Mouse (Mus musculus) right cerebral cortex, postnatal 25 days (tissue): ENCODE results near the gene Scd4.
"Not testable (repeated sequence)": the region's sequence is repeated elsewhere in the genome, so short reads cannot be mapped to it uniquely, and the experiment has no call there.

Experiments used
- DNase-seq: peaks from one replicate; pipeline ENCODE4 v3.0.0; 2022

Gene Scd4

DNA sequence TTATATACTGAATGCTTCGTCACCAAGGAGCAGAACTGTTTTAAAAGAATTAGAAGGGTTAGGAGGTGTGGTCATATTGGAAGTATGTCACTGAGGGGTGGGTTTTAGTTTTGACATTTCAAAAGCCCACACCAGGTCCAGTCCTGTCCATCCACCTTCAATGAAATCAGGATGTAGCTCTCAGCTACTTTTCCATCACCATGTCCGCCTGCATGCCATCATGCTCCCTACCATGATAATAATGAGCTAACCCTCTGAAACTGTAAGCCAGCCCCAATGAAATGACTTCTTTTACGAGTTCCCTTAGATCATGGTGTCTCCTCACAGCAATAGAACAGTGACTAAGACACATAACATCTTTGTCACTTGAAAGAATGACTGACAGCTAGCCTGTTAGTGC, 12.6 kb upstream of the Scd4 start:
- DNase-seq, result no peak

GRCm38 (mm10) chr19:44321201-44321600, 11.7 kb upstream of the Scd4 start:
- no peak for DNase-seq

GRCm38 (mm10) chr19:44321631-44322030, 11.3 kb upstream of the Scd4 start:
- DNase-seq, result no peak

GRCm38 (mm10) chr19:44329566-44329965, 3.3 kb upstream of the Scd4 start:
- no peak for DNase-seq

DNA sequence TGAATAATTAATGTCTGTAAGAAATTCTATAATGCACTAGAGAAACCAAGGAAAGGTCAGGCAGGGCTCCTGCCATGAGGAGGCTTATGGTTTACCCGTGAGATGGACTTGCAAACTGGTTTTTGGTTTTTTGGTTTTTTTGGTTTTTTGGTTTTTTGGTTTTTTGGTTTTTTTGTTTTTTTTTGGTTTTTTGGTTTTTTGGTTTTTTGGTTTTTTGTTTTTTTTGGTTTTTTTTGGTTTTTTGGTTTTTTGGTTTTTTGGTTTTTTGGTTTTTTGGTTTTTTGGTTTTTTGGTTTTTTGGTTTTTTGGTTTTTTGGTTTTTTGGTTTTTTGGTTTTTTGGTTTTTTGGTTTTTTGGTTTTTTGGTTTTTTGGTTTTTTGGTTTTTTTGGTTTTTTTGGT, 1.8 kb upstream of the Scd4 start:
- not testable (repeated sequence) for DNase-seq

DNA sequence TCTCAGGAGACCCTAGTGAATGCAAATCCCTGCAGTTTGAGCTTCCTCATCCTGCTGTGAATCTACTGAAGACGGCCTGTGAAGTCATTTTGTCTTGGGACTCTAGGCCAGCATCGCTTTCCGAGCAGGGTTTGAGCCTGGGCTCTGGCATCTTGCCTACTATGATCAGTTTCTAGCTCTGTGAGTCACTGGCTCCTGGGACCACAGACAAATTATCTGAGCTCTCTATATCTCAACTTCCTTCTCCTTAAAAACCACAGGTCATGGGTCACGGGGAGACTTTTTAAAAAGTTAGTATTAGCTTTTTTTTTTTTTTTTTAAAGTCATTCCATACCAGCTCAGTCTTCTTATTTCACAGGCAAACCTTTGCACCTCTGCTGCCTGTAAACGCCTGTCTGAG, 981 bp upstream of the Scd4 start:
- no peak for DNase-seq

- peak; percentile 69 for DNase-seq
Observed at GRCm38 (mm10) chr19:44332326-44332725, 566 bp upstream of the Scd4 start.

DNA sequence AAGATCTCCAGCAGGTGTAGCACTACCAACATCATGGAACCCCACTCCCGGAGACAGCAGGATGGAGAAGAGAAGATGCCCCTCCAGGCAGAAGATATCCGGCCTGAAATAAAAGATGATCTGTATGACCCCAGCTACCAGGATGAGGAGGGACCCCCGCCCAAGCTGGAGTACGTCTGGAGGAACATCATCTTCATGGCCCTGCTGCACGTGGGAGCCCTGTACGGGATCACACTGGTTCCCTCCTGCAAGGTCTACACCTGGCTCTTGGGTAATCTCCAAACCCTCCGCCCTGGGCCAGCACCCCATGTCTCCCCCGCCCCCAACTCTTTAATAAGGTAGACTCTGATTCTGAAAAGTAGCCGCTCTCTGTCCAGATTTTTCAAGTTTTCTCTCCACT, 1.1 kb downstream of the Scd4 start:
- no peak for DNase-seq

- DNase-seq, result peak; percentile 35
Observed at GRCm38 (mm10) chr19:44335876-44336662, 3.2 kb downstream of the Scd4 start.

GRCm38 (mm10) chr19:44349689-44350088, 16.8 kb downstream of the Scd4 start:
- DNase-seq, result no peak

GRCm38 (mm10) chr19:44351756-44352155, 18.9 kb downstream of the Scd4 start:
- DNase-seq, result no peak

- no peak for DNase-seq
Observed at GRCm38 (mm10) chr19:44358700-44359099, 25.8 kb downstream of the Scd4 start.

DNA sequence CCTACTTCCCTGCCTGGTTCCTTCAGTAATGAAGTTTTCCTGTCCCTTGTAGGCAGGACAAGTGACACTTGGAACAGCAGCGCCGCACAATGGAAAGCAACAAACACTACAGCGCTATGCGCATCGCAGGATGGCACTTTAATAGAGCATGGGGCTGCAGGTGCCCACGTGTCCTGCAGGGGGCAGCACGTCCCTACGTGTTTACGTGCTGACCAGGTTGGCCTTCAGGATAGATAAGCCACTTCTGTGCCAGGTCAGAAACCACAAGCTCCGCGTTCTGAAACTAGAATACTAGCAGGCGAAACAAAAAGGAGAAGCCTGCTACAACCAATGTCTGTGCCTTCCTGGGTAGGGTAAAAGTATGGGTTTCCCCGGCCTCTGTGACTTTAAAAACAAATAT, 30.6 kb downstream of the Scd4 start:
- peak; percentile 51 for DNase-seq

- no peak for DNase-seq
Observed at GRCm38 (mm10) chr19:44364029-44364428, 31.1 kb downstream of the Scd4 start.

DNA sequence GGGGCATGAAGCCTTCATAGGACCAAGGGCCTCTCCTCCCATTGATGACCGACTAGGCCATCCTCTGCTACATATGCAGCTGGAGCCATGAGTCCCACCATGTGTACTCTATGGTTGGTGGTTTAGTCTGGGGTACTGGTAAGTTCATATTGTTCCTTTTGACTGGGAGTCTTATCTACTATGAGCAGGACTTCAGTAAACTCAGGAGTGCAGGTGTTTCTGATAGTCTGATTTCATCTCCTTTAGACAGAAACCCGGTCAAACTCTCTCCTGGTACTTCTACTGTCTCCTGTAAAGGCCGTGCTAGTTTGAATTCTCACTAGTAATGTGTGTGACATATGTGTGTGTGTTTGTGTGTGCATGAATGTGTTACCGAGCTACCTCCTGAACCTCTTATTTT, 32.8 kb downstream of the Scd4 start:
- no peak for DNase-seq

DNA sequence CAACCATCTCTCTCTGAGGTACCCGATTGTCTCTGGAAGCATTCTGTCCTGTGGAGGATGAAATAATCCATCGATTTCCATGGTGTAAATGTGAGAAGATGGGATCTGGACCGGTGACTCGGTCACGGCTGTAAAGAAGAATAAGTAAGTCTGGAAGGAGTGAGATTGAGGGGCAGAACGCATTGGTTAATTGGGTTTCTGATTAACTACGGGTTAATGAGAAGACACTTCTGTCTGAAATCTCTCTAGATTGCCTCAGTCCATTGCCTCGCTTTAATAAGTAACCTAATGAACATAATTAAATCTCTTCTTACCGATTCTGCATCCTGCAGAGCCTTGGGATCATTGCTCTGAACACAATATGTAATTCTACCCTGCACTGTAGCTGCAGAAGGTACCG, 34.2 kb downstream of the Scd4 start:
- DNase-seq, result not testable (repeated sequence)

DNA sequence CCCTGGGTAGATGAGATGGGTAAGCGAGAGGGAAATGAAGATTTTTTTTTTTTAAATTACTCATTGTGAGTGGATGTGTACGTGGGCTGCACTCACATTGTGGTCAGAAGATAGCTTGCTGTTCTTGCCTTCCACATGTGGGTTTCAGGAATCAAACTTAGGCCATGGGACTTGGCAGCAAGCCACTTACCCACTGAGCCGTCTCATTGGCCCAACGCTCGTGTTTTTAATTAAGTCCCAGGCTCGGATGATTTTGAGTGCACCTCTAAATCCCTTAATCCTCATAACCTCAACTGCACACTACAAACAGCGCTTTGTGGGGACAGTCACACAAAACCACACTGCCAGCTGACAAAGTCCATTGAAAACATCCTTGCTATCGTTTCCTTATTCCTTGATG, 36.5 kb downstream of the Scd4 start:
- no peak for DNase-seq

DNA sequence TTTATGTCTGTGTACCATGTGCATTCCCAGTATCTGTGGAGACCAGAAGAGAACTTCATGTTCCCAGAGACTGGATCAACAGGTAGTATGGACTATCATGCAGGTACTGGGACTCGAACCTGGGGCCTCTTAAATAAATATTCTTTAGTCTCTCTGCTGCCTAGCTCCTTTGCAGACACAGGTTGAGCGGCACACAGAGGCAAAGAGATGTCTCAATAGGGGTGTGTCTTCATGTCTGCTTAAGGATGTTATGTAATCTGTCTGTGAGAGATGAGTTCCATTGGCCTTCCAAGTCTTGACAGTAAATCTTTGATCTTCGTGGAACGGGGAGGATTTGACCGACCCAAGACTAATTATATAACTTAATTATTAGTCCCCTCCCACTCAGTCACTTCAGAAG, 37.3 kb downstream of the Scd4 start:
- no peak for DNase-seq

- DNase-seq, result no peak
Observed at GRCm38 (mm10) chr19:44372969-44373368, 40.1 kb downstream of the Scd4 start.

DNA sequence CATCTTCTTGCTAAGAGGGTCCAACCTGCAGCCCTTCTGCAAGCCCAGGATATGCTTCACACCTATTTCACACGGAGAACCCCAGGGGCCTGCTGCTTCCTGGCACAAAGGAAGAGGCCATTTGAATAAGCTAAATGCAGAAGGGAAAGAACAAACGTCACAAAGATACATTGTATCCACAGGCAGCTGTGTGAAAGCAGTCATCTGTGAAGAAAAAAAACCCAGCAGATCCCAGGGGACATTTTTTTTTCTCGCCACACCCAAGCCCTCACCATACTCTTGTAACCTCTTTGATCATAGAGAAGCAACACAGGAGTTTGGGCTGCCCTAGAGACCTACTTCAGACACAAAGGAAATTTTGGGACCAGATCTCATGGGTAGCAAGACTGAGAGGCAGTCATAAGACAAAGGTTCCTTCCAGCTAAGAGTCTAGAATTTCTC, 43.6 kb downstream of the Scd4 start:
- no peak for DNase-seq

GRCm38 (mm10) chr19:44377629-44378375, 44.9 kb downstream of the Scd4 start:
- DNase-seq, result no peak

GRCm38 (mm10) chr19:44379090-44379489, 46.2 kb downstream of the Scd4 start:
- DNase-seq, result no peak

GRCm38 (mm10) chr19:44380065-44380464, 47.2 kb downstream of the Scd4 start:
- DNase-seq, result no peak

- no peak for DNase-seq
Observed at GRCm38 (mm10) chr19:44382682-44383321, 49.9 kb downstream of the Scd4 start.
